Mouse (Mus musculus) left cerebral cortex, postnatal 10 days (tissue): ENCODE results near the gene Erc1. TPM values are rescaled to one million over a fixed set of nuclear protein-coding genes. Genes with fewer than 3 reads are reported as not detected.
A peak's percentile ranks its signal among the peaks of the same experiment; 100 is the strongest.
"Not testable (repeated sequence)": the region's sequence is repeated elsewhere in the genome, so short reads cannot be mapped to it uniquely, and the experiment has no call there.

Experiments used
- DNase-seq, 2 experiments: peaks; one replicate each; pipeline ENCODE4 v3.0.0; 2021 to 2022; ENCODE audit warnings: low spot score in 2 of 2, mixed read lengths in 1 of 2; ENCODE audit errors: extremely low spot score in 1 of 2
- intact Hi-C: fragments of 180-260 bp; cut with DNase I; formaldehyde crosslinking; loops from one replicate; pipeline ENCODE4 v1.15.1; 2025
- total RNA-seq, 2 experiments: library from RNA; stranded (reverse); gene quantifications; 2 replicates each; pipeline ENCODE4 v1.2.3; 2021

The Erc1 gene
- total RNA-seq, 2 experiments from 2014 or later, result 127 to 131 TPM

GRCm38 (mm10) chr6:119654777-119655176 lies 193.2 kb downstream of the Erc1 start:
- DNase-seq, intact Hi-C loops: not testable (repeated sequence)

- DNase-seq, result no peak
- intact Hi-C loops, result no loop called here
Measured at GRCm38 (mm10) chr6:119643880-119644460, 204.0 kb downstream of the Erc1 start.

DNA sequence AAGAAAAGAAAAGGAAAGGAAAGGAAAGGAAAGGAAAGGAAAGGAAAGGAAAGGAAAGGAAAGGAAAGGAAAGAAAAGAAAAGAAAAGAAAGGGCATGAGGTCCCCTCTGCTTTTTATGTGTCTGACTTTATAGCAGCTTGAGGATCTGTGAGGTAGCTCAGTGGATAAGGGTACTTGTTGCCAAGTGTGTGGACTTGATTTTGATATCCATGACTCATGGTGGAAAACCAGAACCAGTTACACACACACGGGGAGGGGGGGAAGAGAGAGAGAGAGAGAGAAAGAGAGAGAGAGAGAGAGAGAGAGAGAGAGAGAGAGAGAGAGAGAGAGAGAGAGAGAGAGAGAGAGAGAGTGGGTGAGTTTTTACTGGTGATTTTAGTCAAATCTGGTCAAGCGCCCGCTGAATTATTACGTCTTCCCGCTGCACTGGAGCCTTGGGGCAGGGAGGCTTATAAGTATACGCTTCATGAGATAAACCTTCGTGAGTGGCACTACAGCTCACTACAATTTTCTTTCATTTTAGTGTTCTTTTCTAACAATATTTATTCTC lies 204.7 kb downstream of the Erc1 start:
- no peak for DNase-seq
- intact Hi-C loops, result no loop called here

DNA sequence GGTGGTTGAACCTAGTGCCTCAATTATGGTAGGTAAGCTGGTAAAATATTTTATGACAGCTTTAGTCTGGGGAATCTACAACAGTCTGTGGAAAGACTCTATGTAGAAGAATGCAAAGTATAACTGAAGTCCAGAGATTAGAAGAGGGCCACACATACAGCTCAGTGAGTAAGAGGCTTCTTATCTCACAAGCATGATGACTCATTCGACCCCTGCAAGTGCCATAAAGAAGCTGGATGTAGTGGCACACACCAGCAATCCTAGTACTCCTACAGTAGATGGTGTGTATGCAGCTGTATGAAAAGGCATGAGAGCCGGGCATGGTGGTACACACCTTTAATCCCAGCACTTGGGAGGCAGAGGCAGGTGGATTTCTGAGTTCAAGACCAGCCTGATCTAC lies 205.2 kb downstream of the Erc1 start:
- no peak for DNase-seq
- intact Hi-C loops, result no loop called here

DNA sequence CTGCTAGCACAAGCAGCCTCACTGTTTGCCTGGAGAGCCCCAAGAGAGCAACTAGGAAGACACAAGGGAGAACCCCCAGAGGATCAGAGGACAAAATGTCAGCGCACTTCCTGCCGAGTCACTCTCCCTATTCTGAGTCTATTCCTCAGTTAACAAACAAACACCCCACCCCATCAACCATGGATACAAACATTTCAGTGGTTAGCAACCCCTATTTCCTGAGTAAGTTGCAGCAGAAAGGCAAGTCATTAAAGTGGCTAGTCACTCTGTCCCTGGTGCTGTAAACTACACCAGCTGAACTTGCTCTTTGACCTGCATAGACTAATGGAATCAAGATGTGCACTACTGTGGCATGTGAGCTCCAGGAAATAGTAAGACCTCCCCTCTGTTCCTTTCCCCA lies 212.3 kb downstream of the Erc1 start:
- intact Hi-C loops, result no loop called here

GRCm38 (mm10) chr6:119630622-119631021 lies 217.3 kb downstream of the Erc1 start:
- DNase-seq, result no peak
- intact Hi-C loops, result no loop called here

More for the DNA sequence above, 212.3 kb downstream of the Erc1 start:
- peak in 1 of 2 experiments; percentile 32 for DNase-seq

DNA sequence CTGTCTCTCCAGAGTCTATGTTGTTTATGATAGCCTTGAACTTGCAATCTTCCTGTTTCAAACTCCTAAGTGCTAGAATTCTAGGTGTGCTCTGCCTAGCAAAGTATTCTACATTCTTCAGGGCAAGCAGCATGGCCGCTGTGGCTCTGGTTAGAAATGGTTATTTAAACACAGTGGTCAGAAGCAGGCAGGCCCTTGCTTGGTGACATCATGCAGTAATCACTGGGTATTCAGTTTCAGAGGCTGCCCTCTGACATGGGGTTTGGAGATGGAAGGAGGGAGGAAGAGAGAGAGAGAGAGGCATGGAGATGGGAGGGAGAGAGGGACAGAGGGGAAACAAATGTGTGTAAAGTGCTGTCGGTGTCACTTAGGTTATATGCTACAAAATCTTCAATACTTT lies 246.6 kb downstream of the Erc1 start:
- intact Hi-C loops, result no loop called here

DNA sequence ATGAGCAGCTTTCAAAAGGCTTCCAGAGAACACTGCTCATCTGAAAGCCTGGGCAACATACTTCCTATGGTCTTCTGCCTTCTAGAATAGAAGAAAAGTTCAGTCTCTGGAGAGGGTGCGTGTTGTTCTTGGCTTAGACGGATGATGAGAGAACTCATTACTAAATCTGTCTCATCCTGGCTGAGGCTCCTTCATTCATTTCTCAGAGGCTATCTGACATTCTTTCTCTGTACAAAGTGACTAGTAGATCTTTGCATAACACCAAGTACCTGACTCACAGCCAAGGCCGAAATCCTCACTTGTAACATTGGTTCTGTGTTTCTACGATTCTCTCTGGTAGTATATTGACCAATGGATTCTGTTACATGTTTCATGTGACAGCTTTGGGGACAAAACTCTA lies 252.5 kb downstream of the Erc1 start:
- intact Hi-C loops, result no loop called here
- no peak for DNase-seq

More for the DNA sequence above, 246.6 kb downstream of the Erc1 start:
- no peak for DNase-seq

DNA sequence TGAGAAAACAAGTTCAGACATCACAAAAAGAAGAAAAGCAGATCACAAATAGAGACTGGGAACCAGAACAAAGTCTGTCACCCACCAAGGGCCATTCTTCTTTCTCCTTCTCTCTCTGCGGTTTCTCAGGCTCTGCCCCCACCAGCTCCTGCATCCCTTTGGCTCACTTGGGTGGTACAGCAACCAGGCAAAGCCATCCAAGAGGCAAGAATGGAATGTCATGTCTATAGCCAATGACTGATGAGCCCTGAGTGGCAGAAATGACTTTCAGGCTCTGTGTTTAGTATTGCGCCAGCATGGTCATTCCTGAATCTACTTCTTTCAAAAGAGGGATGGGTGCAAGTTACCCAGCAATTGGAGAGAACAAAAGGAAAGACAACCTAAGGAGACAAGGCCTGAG lies 257.1 kb downstream of the Erc1 start:
- no peak for DNase-seq
- intact Hi-C loops, result no loop called here

- no peak for DNase-seq
- intact Hi-C loops, result no loop called here
Measured at GRCm38 (mm10) chr6:119587897-119588296, 260.1 kb downstream of the Erc1 start.

GRCm38 (mm10) chr6:119587454-119587853 lies 260.5 kb downstream of the Erc1 start:
- DNase-seq, result no peak
- intact Hi-C loops, result no loop called here

DNA sequence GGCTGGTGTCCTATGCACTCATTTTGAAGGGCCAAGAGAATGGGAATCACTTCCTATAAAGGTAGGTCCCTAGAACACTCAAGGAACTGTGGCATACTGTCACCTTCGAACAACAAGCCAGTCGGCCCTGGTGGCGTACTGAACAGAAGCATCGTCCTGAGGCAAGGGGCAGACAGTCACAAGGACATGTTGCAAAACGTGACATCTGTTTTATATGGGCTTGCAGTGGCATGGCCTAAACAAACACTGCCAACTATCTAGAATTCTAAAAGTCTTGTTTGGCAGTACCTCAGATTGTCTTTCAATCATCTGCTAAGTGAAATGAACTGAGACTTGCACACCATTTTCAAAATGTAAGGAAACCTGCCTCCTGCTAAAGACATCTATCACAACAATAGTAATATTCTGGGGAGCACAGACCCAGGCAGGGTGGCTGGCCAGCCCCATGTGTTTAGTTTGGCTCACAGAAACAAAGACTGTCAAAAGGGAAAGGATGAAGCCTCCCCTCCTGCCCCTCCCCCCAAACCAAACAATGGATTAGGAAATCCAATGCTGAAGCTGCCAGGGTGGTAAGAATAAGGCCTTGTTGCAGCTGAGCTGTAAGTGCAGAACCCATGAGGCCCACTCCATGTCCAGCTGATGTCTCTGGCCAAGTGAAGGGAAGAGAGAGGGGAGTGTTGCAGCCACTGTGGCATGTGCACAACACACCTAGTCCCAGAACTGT lies 262.2 kb downstream of the Erc1 start:
- peak in 1 of 2 experiments; percentile 45 for DNase-seq
- intact Hi-C loops, result no loop called here

- DNase-seq, result no peak
- intact Hi-C loops, result no loop called here
Measured at GRCm38 (mm10) chr6:119584061-119584460, 263.9 kb downstream of the Erc1 start.

GRCm38 (mm10) chr6:119583165-119583564 lies 264.8 kb downstream of the Erc1 start:
- intact Hi-C loops, result no loop called here
- no peak for DNase-seq

GRCm38 (mm10) chr6:119576706-119577105 lies 271.3 kb downstream of the Erc1 start:
- intact Hi-C loops, result no loop called here
- DNase-seq, result no peak

DNA sequence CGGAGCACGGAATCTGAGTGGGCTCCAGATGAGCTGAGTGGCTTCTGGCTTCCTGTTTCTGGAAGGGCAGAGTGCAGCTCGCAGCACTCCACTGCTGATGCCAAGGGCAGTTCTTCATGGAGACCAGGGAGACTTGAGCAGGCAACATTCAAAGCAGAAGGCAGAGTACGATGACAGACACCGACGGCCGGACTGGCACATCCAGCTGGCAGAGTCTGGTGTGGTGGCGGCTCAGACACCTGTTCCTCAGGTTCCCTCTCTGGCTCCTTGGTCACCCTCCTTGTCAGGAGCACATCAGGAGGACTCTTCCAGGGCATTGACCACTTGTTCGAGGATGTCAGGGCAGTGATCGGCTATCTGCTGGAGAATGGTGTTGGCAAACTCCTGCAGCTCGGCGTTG lies 272.6 kb downstream of the Erc1 start:
- intact Hi-C loops, result no loop called here
- no peak for DNase-seq

DNA sequence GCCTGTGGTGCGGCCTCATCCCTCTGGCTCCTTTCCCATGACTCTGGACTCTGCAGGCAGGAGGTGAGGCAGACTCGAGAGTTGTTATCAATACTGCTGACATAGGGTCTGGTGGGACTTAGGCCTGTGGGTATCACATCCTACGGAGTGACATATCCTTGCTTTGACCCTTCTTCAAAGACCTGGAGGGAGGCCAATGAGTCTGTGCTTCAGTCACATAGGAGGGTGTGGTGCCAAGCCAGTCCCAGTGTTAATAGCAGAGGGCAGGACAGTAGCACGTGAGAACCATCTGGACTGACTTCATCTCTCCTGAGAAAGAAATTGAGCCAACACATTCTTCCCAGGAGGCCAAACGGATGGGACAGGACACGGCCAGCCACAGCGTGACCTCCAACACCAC lies 275.7 kb downstream of the Erc1 start:
- intact Hi-C loops, result no loop called here
- DNase-seq, result peak in 1 of 2 experiments; percentile 35

- intact Hi-C loops, result no loop called here
- no peak for DNase-seq
Measured at GRCm38 (mm10) chr6:119570797-119571196, 277.2 kb downstream of the Erc1 start.

DNA sequence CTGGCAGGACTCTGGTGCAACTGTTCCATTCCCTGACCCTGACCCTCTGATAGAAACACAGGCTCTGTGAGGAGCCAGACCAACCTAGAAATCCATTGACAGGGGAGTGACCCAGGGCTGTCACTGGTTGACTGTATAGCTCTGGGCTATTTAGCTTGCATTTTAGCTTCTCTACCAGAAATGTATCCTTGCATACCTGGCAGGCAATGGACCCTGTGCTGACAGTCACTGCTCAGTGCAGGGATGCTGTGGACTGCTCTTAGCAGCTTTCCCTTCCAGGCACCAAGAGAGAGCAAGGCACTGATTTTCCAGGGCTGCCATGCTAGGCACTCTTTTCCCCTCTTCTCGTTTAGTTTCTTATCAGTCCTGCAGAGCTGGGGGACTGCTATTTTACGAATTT lies 279.6 kb downstream of the Erc1 start:
- intact Hi-C loops, result no loop called here
- DNase-seq, result no peak
